Mouse (Mus musculus) right cerebral cortex, postnatal 14 days (tissue): ENCODE results near the gene Slc16a3.

Experiments used
- DNase-seq: peaks from one replicate; pipeline ENCODE4 v3.0.0; 2022

Gene Slc16a3

GRCm38 (mm10) chr11:120979711-120980426 lies 31.6 kb downstream of the Slc16a3 start:
- DNase-seq: no peak

GRCm38 (mm10) chr11:120980427-120981035 lies 32.3 kb downstream of the Slc16a3 start:
- no peak for DNase-seq

GRCm38 (mm10) chr11:120981661-120982060 lies 33.4 kb downstream of the Slc16a3 start:
- DNase-seq: no peak

GRCm38 (mm10) chr11:120982459-120982858 lies 34.2 kb downstream of the Slc16a3 start:
- DNase-seq: no peak

- DNase-seq: no peak
These were observed 36.4 kb downstream of the Slc16a3 start for GRCm38 (mm10) chr11:120984448-120985330.

- no peak for DNase-seq
These were observed 39.3 kb downstream of the Slc16a3 start for GRCm38 (mm10) chr11:120987608-120988007.

GRCm38 (mm10) chr11:120988410-120988809 lies 40.1 kb downstream of the Slc16a3 start:
- DNase-seq: no peak

- no peak for DNase-seq
These were observed 41.2 kb downstream of the Slc16a3 start for GRCm38 (mm10) chr11:120989523-120989922.

GRCm38 (mm10) chr11:120990126-120990781 lies 42.0 kb downstream of the Slc16a3 start:
- DNase-seq: peak; percentile 37

- DNase-seq: peak; percentile 99
These were observed 42.8 kb downstream of the Slc16a3 start, which contains the start of gene Csnk1d for GRCm38 (mm10) chr11:120990951-120991526. Gene Csnk1d, minus strand, starts transcription at chr11:120991330.

- no peak for DNase-seq
These were observed 43.5 kb downstream of the Slc16a3 start for GRCm38 (mm10) chr11:120991791-120992190.

- DNase-seq: no peak
These were observed 44.8 kb downstream of the Slc16a3 start for GRCm38 (mm10) chr11:120993080-120993479.

GRCm38 (mm10) chr11:120993586-120993985 lies 45.3 kb downstream of the Slc16a3 start:
- no peak for DNase-seq

- no peak for DNase-seq
These were observed 46.5 kb downstream of the Slc16a3 start for GRCm38 (mm10) chr11:120994741-120995140.

GRCm38 (mm10) chr11:121001966-121002365 lies 53.7 kb downstream of the Slc16a3 start:
- DNase-seq: no peak

GRCm38 (mm10) chr11:121004281-121004680 lies 56.0 kb downstream of the Slc16a3 start:
- DNase-seq: no peak

- DNase-seq: no peak
These were observed 57.9 kb downstream of the Slc16a3 start for GRCm38 (mm10) chr11:121006184-121006583.

GRCm38 (mm10) chr11:121010044-121010755 lies 61.9 kb downstream of the Slc16a3 start:
- DNase-seq: no peak
